Mouse (Mus musculus): Measurements from ENCODE around the gene Gpr161. TPM values are rescaled to one million over a fixed set of nuclear protein-coding genes. Genes with fewer than 3 reads are reported as not detected.

Gene Gpr161
- polyA plus RNA-seq, 1 experiment, result 1.8 TPM

GRCm38 (mm10) chr1:165365057-165365456 lies 69.5 kb downstream of the Gpr161 start:
- no peaks in the 10 kb centered on the region for H3K79me2 ChIP-seq (ENCODE audit: control insufficient read depth, insufficient read depth)
- H3K36me3 ChIP-seq (ENCODE audit: control insufficient read depth, insufficient read depth), result peaks cover 3% of the 10 kb centered on the region
- H3K27me3 ChIP-seq (ENCODE audit: control insufficient read depth, insufficient read depth, insufficient read length), result no peaks in the 10 kb centered on the region
- H3ac ChIP-seq (ENCODE audit: control insufficient read depth, insufficient read length), result no peak overlapping the region
- H3K4me3 ChIP-seq, result no peak overlapping the region
- TF ChIP-seq CEBPB (IDR thresholded peaks at IDR 0.05; ENCODE audit: insufficient read depth, poor library complexity, severe bottlenecking) (no peak), POLR2AphosphoS2 (IDR thresholded peaks at IDR 0.05; ENCODE audit: insufficient read length, low read depth) (no peak), SRF (IDR thresholded peaks at IDR 0.05; ENCODE audit: control insufficient read depth, insufficient read length, low read depth) (no peak), MYOD1 (IDR thresholded peaks at IDR 0.05; ENCODE audit: control insufficient read depth in 1 of 3, insufficient read length in 2 of 3, low read depth in 2 of 3) (no peak), TCF3 (IDR thresholded peaks at IDR 0.05; ENCODE audit: insufficient read length, low read depth) (no peak), MYOG (IDR thresholded peaks at IDR 0.05; ENCODE audit: control insufficient read depth in 1 of 3, insufficient read depth in 1 of 3, insufficient read length in 2 of 3, low read depth in 2 of 3) (no peak), USF1 (IDR thresholded peaks at IDR 0.05; ENCODE audit: low read depth) (no peak), POLR2A (IDR thresholded peaks at IDR 0.05; ENCODE audit: insufficient read length, low read depth) (no peak), MAX (IDR thresholded peaks at IDR 0.05; ENCODE audit: low read depth) (no peak), E2F4 (IDR thresholded peaks at IDR 0.05; ENCODE audit: insufficient read depth) (no peak), REST (IDR thresholded peaks at IDR 0.05; ENCODE audit: insufficient read depth, insufficient read length) (no peak)
- no peak overlapping the region for H3K4me2 ChIP-seq (ENCODE audit: low read depth)

DNA sequence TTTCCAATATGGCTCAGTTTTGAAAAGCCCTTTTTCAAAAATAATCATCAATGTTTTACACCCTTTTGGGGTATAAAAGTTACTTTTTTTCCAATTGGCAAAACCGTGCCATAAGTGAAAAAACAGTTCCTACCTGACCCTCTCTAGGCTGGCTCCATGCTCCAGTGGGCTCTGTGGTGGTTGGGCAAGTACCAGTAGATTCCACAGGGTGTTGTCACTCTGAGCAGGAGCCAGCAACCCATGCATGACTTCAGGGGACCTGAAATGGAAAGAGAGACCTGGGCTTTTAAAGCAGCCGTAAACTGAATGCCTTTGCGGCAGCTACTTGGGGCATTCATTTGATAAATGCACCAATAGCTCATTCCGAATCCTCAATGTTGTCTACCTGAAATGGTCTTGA lies 75.4 kb downstream of the Gpr161 start:
- no peak for TF ChIP-seq POLR2A (IDR thresholded peaks at IDR 0.05; ENCODE audit: insufficient read length, low read depth)
- no peak for TF ChIP-seq CEBPB (IDR thresholded peaks at IDR 0.05; ENCODE audit: insufficient read depth, poor library complexity, severe bottlenecking)
- TF ChIP-seq POLR2AphosphoS2 (IDR thresholded peaks at IDR 0.05; ENCODE audit: insufficient read length, low read depth), result no peak
- no peak for TF ChIP-seq USF1 (IDR thresholded peaks at IDR 0.05; ENCODE audit: low read depth)
- no peak for TF ChIP-seq REST (IDR thresholded peaks at IDR 0.05; ENCODE audit: insufficient read depth, insufficient read length)
- TF ChIP-seq SRF (IDR thresholded peaks at IDR 0.05; ENCODE audit: control insufficient read depth, insufficient read length, low read depth), result no peak
- TF ChIP-seq MYOD1 (IDR thresholded peaks at IDR 0.05; ENCODE audit: control insufficient read depth in 1 of 3, insufficient read length in 2 of 3, low read depth in 2 of 3), result no peak
- no peak for TF ChIP-seq E2F4 (IDR thresholded peaks at IDR 0.05; ENCODE audit: insufficient read depth)
- no peak for TF ChIP-seq TCF3 (IDR thresholded peaks at IDR 0.05; ENCODE audit: insufficient read length, low read depth)
- no peak for TF ChIP-seq TCF12 (IDR thresholded peaks at IDR 0.05; ENCODE audit: insufficient read depth, poor library complexity, severe bottlenecking)
- TF ChIP-seq MAX (IDR thresholded peaks at IDR 0.05; ENCODE audit: low read depth), result no peak
- H3K79me2 ChIP-seq (ENCODE audit: control insufficient read depth, insufficient read depth), result no peaks in the 10 kb centered on the region
- peaks cover 8% of the 10 kb centered on the region for H3K36me3 ChIP-seq (ENCODE audit: control insufficient read depth, insufficient read depth)
- no peak overlapping the region for H3ac ChIP-seq (ENCODE audit: control insufficient read depth, insufficient read length)
- H3K4me3 ChIP-seq, result no peak overlapping the region
- H3K27me3 ChIP-seq (ENCODE audit: control insufficient read depth, insufficient read depth, insufficient read length), result no peaks in the 10 kb centered on the region
- H3K4me2 ChIP-seq (ENCODE audit: low read depth), result no peak overlapping the region

- H3K4me3 ChIP-seq, result no peak overlapping the region
- H3K4me2 ChIP-seq (ENCODE audit: low read depth), result no peak overlapping the region
- H3K27me3 ChIP-seq (ENCODE audit: control insufficient read depth, insufficient read depth, insufficient read length), result no peaks in the 10 kb centered on the region
- H3ac ChIP-seq (ENCODE audit: control insufficient read depth, insufficient read length), result no peak overlapping the region
- H3K36me3 ChIP-seq (ENCODE audit: control insufficient read depth, insufficient read depth), result peaks cover 5% of the 10 kb centered on the region
- H3K79me2 ChIP-seq (ENCODE audit: control insufficient read depth, insufficient read depth), result no peaks in the 10 kb centered on the region
- TF ChIP-seq TCF12 (IDR thresholded peaks at IDR 0.05; ENCODE audit: insufficient read depth, poor library complexity, severe bottlenecking) (no peak), MYOD1 (IDR thresholded peaks at IDR 0.05; ENCODE audit: control insufficient read depth in 1 of 3, insufficient read length in 2 of 3, low read depth in 2 of 3) (no peak), MAX (IDR thresholded peaks at IDR 0.05; ENCODE audit: low read depth) (no peak), REST (IDR thresholded peaks at IDR 0.05; ENCODE audit: insufficient read depth, insufficient read length) (no peak), POLR2AphosphoS2 (IDR thresholded peaks at IDR 0.05; ENCODE audit: insufficient read length, low read depth) (no peak), POLR2A (IDR thresholded peaks at IDR 0.05; ENCODE audit: insufficient read length, low read depth) (no peak), CEBPB (IDR thresholded peaks at IDR 0.05; ENCODE audit: insufficient read depth, poor library complexity, severe bottlenecking) (no peak)
These were observed 78.2 kb downstream of the Gpr161 start for GRCm38 (mm10) chr1:165373839-165374238.

Other genes starting within 250 kb of the Gpr161 start
- not detected for gene Tbx19, start 135.0 kb upstream of the Gpr161 start, polyA plus RNA-seq (2012; fragmentation: generic; extraction: Trizol)
- 19.4 TPM for gene Sft2d2, start 101.4 kb upstream of the Gpr161 start, polyA plus RNA-seq (2012; fragmentation: generic; extraction: Trizol)
- 35.8 TPM for gene Tiprl, start 58.8 kb upstream of the Gpr161 start, polyA plus RNA-seq (2012; fragmentation: generic; extraction: Trizol)
- 24.1 TPM for gene Dcaf6, start 164.7 kb downstream of the Gpr161 start, polyA plus RNA-seq (2012; fragmentation: generic; extraction: Trizol)
- gene Mpc2, start 164.8 kb downstream of the Gpr161 start, polyA plus RNA-seq (2012; fragmentation: generic; extraction: Trizol), result 85.0 TPM
- not detected for gene Adcy10, start 189.4 kb downstream of the Gpr161 start, polyA plus RNA-seq (2012; fragmentation: generic; extraction: Trizol)